Comparison of ENCODE assay signal across 22 mouse cellular contexts in genomic region chr7:112946706-112947105, GRCm38 (mm10). TPM values are rescaled to one million over a fixed set of nuclear protein-coding genes. Genes with fewer than 3 reads are reported as not detected.
DNase-seq lines count a peak whose midpoint lies in the region; ATAC-seq and TF ChIP-seq lines count a peak whose summit lies in the region.
"Had no signal": no experiment of that assay in that cellular context is flagged by ENCODE, and none has a peak within 500 bp of the region (broad histone marks: within the 10 kb centered on the region; RNA-seq: fewer than 3 reads in every experiment).

No protein-coding gene starts in this region.

- TF ChIP-seq CTCF in kidney, postnatal 0 days (IDR thresholded peaks at IDR 0.05; ENCODE audit: low read depth), result no peak

- H3K4me2 ChIP-seq in kidney, postnatal 0 days (ENCODE audit: low read length), result no peak overlapping the region
- H3K4me2 ChIP-seq in intestine, embryonic 15.5 days (replicated peaks), result no peak overlapping the region
- H3K4me2 ChIP-seq: heart, embryonic 15.5 days; limb, embryonic 13.5 days; liver, embryonic 15.5 days; neural tube, embryonic 12.5 days had no signal

- H3K27me3 ChIP-seq in kidney, postnatal 0 days (ENCODE audit: insufficient read depth, low read length), result no peaks in the 10 kb centered on the region
- H3K27me3 ChIP-seq in intestine, embryonic 15.5 days (replicated peaks), result no peaks in the 10 kb centered on the region
- H3K27me3 ChIP-seq: liver, embryonic 15.5 days; neural tube, embryonic 12.5 days had no signal

- H3K27ac ChIP-seq in kidney, postnatal 0 days, result peak overlapping the region; percentile 72; the same call in 1 of the 2 replicates
- no peak overlapping the region for H3K27ac ChIP-seq in intestine, embryonic 15.5 days
- H3K27ac ChIP-seq: heart, adult 2 months; heart, embryonic 15.5 days; limb, embryonic 13.5 days; liver, embryonic 15.5 days; macrophage; midbrain, embryonic 10.5 days; neural tube, embryonic 12.5 days had no signal

- no peak; the same call in 1 of the 2 replicates for ATAC-seq in kidney, postnatal 0 days (replicated peaks; ENCODE audit: low FRiP score, low read depth)
- ATAC-seq in intestine, embryonic 15.5 days, result no peak
- ATAC-seq: forebrain, embryonic 14.5 days; hindbrain, embryonic 16.5 days had no signal

- peaks cover 4% of the 10 kb centered on the region; the same call in 1 of the 2 replicates for H3K4me1 ChIP-seq in kidney, postnatal 0 days (replicated peaks; ENCODE audit: insufficient read depth, low read length)
- no peaks in the 10 kb centered on the region for H3K4me1 ChIP-seq in intestine, embryonic 15.5 days (replicated peaks)
- H3K4me1 ChIP-seq: heart, embryonic 15.5 days; liver, embryonic 15.5 days; midbrain, embryonic 10.5 days; neural tube, embryonic 12.5 days had no signal

- no peaks in the 10 kb centered on the region for H3K36me3 ChIP-seq in kidney, postnatal 0 days (ENCODE audit: insufficient read depth, low read length)
- H3K36me3 ChIP-seq in intestine, embryonic 15.5 days, result no peaks in the 10 kb centered on the region
- H3K36me3 ChIP-seq: heart, embryonic 15.5 days; limb, embryonic 13.5 days; liver, embryonic 15.5 days; midbrain, embryonic 10.5 days; neural tube, embryonic 12.5 days had no signal

- no peaks in the 10 kb centered on the region for H3K9me3 ChIP-seq in kidney, postnatal 0 days (replicated peaks; ENCODE audit: low read length)
- no peaks in the 10 kb centered on the region for H3K9me3 ChIP-seq in intestine, embryonic 15.5 days
- H3K9me3 ChIP-seq: heart, embryonic 15.5 days; limb, embryonic 13.5 days; liver, embryonic 15.5 days; midbrain, embryonic 10.5 days; neural tube, embryonic 12.5 days had no signal

- 30% methylated on average over 6 of the region's 6 CpGs for WGBS in kidney, postnatal 0 days
- WGBS in intestine, embryonic 15.5 days, result 57% methylated on average over 6 of the region's 6 CpGs

- no peak overlapping the region for H3K4me3 ChIP-seq in kidney, postnatal 0 days (replicated peaks; ENCODE audit: low read depth, low read length)
- no peak overlapping the region for H3K4me3 ChIP-seq in intestine, embryonic 15.5 days (replicated peaks)
- H3K4me3 ChIP-seq: erythroblast, embryonic 14.5 days; heart, adult 2 months; heart, embryonic 15.5 days; limb, embryonic 13.5 days; liver, embryonic 15.5 days; midbrain, embryonic 10.5 days; neural tube, embryonic 12.5 days had no signal

- peak; percentile 17 for DNase-seq in ovary, adult 18-20 months (ENCODE audit: low spot score)
- no peak for DNase-seq in ovary, postnatal 10 days (ENCODE audit: low spot score)
- peak; percentile 61 to 78 for DNase-seq in kidney, adult 8-10 months
- DNase-seq in kidney, postnatal 0 days (ENCODE audit: low spot score), result no peak
- DNase-seq in spleen, postnatal 4 days (ENCODE audit: low spot score in 2 of 2), result no peak
- no peak for DNase-seq in right cerebral cortex, postnatal 10 days (ENCODE audit: low spot score in 2 of 2)
- DNase-seq: adrenal gland, adult 2 months; gastrocnemius, postnatal 10 days; heart, adult 2 months; heart, postnatal 4 days; right cerebral cortex, postnatal 25 days; thymus, adult 2 months had no signal

- H3K9ac ChIP-seq in kidney, postnatal 0 days (ENCODE audit: low read depth, low read length), result no peak overlapping the region
- no peak overlapping the region for H3K9ac ChIP-seq in intestine, embryonic 15.5 days
- H3K9ac ChIP-seq: heart, embryonic 15.5 days; limb, embryonic 13.5 days; liver, embryonic 15.5 days; neural tube, embryonic 12.5 days had no signal

RNA-seq across cellular contexts. Expression of gene Rassf10, which starts 7.1 kb away (rescaled TPM):
- polyA plus RNA-seq in kidney, postnatal 0 days (2015; fragmentation: Nextera tagmentation; extraction: Ambion mirVana), result 19.9 and 20.8 TPM in 2 replicates
- polyA plus RNA-seq in intestine, embryonic 15.5 days (2015; fragmentation: Nextera tagmentation; extraction: Ambion mirVana), result 2.5 and 2.6 TPM in 2 replicates
- polyA plus RNA-seq: erythroblast, embryonic 14.5 days; macrophage had no signal

Comparison
In these comparisons a context has a peak if more than half of its experiments do, and no peak if none do; other contexts are left out.
1. DNase-seq: peak in ovary, adult 18-20 months (single experiment) and kidney, adult 8-10 months (2 of 2); none in ovary, postnatal 10 days (single experiment), kidney, postnatal 0 days (single experiment), spleen, postnatal 4 days (0 of 2) and right cerebral cortex, postnatal 10 days (0 of 2).